Mouse (Mus musculus) ES-Bruce4 (cell line): ENCODE measurements around the gene Cpeb1.

ENCODE experiments used
- CTCF ChIP-seq: IDR thresholded peaks from one replicate; pipeline ENCODE4 v1.8.1; 2011; ENCODE audit warnings: low read depth, low read length
- EP300 ChIP-seq: IDR thresholded peaks from 2 replicates; pipeline ENCODE4 v1.6.1; 2011; ENCODE audit warnings: low read depth, low read length; ENCODE audit not compliant: insufficient read depth
- POLR2A ChIP-seq: IDR thresholded peaks from one replicate; pipeline ENCODE4 v1.8.1; 2011; ENCODE audit warnings: low read length; ENCODE audit not compliant: insufficient read depth

GRCm38 (mm10) chr7:81341563-81341962 is 113.7 kb downstream of the Cpeb1 start:
- TF ChIP-seq CTCF (peak; percentile 3), POLR2A (no peak), EP300 (no peak)
